Mouse (Mus musculus) megakaryocyte, embryonic 14.5 days (primary cell): Measurements from ENCODE around the gene Ifne. TPM values are rescaled to one million over a fixed set of nuclear protein-coding genes. Genes with fewer than 3 reads are reported as not detected.
"Not testable (repeated sequence)": the region's sequence is repeated elsewhere in the genome, so short reads cannot be mapped to it uniquely, and the experiment has no call there.

Experiments used
- H3K27me3 ChIP-seq: replicated peaks from 2 replicates; pipeline ENCODE3; 2012; ENCODE audit warnings: inconsistent platforms
- H3K36me3 ChIP-seq: replicated peaks from 2 replicates; pipeline ENCODE3; 2012; ENCODE audit warnings: low read length, inconsistent platforms, mixed read lengths
- H3K4me1 ChIP-seq: 2 replicates; pipeline ENCODE4 v1.6.1; 2012; ENCODE audit warnings: inconsistent platforms
- H3K4me3 ChIP-seq: replicated peaks from 2 replicates; pipeline ENCODE3; 2012; ENCODE audit warnings: moderate library complexity, mild to moderate bottlenecking, inconsistent platforms
- H3K9me3 ChIP-seq: 2 replicates; pipeline ENCODE4 v1.6.1; 2012; ENCODE audit warnings: inconsistent platforms
- FLI1 ChIP-seq: IDR thresholded peaks from 2 replicates; pipeline ENCODE4 v1.6.1; 2012; ENCODE audit warnings: low read length, inconsistent platforms, mixed read lengths
- GATA1 ChIP-seq: IDR thresholded peaks from 3 replicates; pipeline ENCODE4 v1.6.1; 2012; ENCODE audit warnings: mixed read lengths, low read length, inconsistent platforms, borderline replicate concordance
- polyA plus RNA-seq: library from polyadenylated mRNA; stranded (reverse); fragments of >175 nt; gene quantifications from 2 replicates; pipeline ENCODE4 v1.2.3, GENCODE M21; 2012; ENCODE audit warnings: low replicate concordance; ENCODE audit not compliant: insufficient read depth

The Ifne gene
- polyA plus RNA-seq, 1 experiment: not detected

DNA sequence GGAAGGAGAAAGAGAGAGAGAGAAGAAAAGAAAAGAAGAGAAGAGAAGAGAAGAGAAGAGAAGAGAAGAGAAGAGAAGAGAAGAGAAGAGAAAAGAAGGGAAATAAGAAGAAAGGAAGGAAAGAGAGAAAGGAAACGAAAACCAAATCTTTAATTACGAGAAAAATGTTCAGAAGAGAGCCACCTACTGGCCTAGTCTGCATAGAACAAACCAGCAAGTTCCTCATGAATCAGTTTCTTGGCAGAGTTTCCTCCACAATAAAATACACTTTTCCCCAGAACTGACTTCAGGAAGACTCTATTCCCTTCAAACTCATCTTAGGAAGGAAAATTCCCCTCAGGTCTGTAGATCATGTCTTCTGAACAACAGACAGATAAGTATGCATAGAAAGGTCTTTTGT, 34.7 kb downstream of the Ifne start:
- Histone ChIP-seq H3K27me3 (peaks cover 8% of the 10 kb centered on the region), H3K36me3 (no peaks in the 10 kb centered on the region), H3K9me3 (no peaks in the 10 kb centered on the region), H3K4me3 (no peak overlapping the region), H3K4me1 (peaks cover 4% of the 10 kb centered on the region; the same call in 1 of the 2 replicates)
- no peak for TF ChIP-seq FLI1
- TF ChIP-seq GATA1: no peak

DNA sequence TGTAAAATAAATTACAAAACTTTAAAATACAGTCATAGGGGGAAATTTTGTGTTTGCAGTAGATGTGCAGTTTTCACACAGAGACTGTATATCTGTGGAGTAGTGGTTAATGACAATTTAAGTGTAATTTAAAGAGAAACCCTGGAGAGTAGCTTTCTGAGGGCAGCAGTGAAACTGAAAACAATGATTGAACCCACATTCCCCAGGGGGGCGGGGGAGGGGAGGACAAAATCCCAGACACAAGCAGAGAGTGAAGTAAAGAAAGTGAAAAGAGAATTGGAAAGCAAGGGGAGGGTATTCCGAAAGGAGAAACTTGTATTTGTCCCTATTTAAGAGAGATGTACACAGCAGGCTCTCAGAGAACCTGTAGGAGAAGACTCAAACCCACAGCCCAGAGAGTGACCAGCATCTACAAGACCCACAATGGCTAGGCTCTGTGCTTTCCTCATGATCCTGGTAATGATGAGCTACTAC, 38.5 kb downstream of the Ifne start, which contains the start of gene Ifna4:
TSS of gene Ifna4 (plus strand) at position 424 of the 474 bp plus-strand sequence.
- TF ChIP-seq FLI1: no peak
- no peak for TF ChIP-seq GATA1
- Histone ChIP-seq H3K4me3 (no peak within 1 kb of the TSS), H3K27me3 (peaks cover 5% of the 10 kb centered on the region), H3K36me3 (no peaks in the 10 kb centered on the region), H3K4me1 (peaks cover 4% of the 10 kb centered on the region; the same call in 1 of the 2 replicates), H3K9me3 (no peaks in the 10 kb centered on the region)

DNA sequence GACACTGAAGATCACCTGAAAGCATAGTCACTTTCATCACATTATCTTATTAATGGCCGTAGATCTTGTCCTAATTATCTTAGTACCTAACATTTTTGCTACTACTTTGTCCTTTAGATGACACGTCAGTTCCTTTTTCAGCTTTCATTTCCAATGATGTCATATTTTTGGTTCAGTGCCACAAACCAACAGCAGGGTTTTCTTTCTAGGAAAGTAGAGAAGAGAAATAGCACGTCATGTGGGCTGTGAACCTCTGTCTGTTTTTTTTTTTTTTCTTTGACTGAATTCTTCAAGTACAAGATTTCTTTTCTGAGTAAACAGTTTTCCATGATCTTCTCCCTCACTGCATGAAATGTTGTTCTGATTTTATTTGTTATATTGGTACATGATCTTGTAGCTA, 39.9 kb downstream of the Ifne start:
- H3K4me3 ChIP-seq: no peak overlapping the region
- H3K9me3 ChIP-seq: no peaks in the 10 kb centered on the region
- no peak for TF ChIP-seq GATA1
- TF ChIP-seq FLI1: no peak
- no peaks in the 10 kb centered on the region for H3K36me3 ChIP-seq
- H3K27me3 ChIP-seq: peaks cover 7% of the 10 kb centered on the region
- H3K4me1 ChIP-seq: peaks cover 4% of the 10 kb centered on the region; the same call in 1 of the 2 replicates

DNA sequence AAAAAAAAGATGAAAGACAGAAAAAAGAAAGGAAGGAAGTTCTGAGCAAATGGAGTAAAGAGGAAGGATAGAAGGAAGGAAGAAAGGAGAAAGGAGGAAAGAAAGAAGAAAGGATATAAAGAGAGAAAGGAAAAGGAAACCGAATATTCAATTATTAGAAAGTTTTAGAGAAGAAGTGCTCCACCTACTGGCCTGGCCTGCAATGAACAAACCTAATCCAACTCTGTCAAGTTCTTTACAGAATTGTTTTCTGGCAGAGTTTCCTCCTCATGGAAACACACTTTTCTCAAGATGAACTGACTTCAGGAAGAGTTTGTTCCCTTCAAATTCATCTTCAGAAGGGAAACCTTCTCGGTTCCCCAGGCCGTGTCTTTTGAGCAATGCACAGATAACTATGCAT, 41.2 kb downstream of the Ifne start:
- TF ChIP-seq FLI1 (no peak), GATA1 (no peak)

DNA sequence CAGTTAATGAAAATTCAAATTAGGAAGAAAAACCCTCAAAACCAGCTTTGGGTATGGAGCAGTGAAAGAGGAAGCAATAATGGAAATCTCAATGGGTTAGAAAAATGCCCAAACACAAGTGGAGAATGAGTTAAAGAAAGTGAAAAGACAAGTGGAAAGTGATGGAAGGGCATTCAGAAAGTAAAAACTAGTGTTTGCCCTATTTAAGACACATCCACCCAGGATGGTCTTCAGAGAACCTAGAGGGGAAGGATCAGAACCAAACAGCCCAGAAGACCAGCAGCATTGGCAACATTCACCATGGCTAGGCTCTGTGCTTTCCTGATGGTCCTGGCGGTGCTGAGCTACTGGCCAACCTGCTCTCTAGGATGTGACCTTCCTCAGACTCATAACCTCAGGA, 44.8 kb downstream of the Ifne start, which contains the start of gene Ifna5:
TSS of gene Ifna5 (plus strand) at position 301 of the 400 bp plus-strand sequence.
- H3K4me3 ChIP-seq, H3K36me3 ChIP-seq, H3K4me1 ChIP-seq, H3K27me3 ChIP-seq, H3K9me3 ChIP-seq: not testable (repeated sequence)

More for the DNA sequence above, 41.2 kb downstream of the Ifne start:
- H3K27me3 ChIP-seq: peaks cover 7% of the 10 kb centered on the region
- no peaks in the 10 kb centered on the region for H3K9me3 ChIP-seq
- peaks cover 4% of the 10 kb centered on the region; the same call in 1 of the 2 replicates for H3K4me1 ChIP-seq
- no peak overlapping the region for H3K4me3 ChIP-seq
- no peaks in the 10 kb centered on the region for H3K36me3 ChIP-seq

DNA sequence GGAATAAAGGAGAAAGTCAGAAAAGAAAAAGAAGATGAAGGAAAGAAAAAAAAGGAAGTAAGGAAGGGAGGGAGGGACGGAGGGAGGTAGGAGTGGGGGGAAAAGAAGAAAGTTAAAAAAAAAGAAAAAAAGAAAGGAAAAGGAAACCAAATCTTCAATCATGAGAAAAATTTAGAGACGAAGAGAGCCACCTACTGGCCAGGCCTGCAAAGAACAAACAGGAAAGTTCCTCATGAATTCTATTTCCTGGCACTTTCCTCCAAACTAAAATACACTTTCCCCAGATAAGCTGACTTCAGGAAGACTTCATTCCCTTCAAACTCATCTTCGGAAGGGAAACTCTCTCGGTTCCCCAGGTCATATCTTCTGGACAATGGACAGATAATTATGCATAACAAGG, 49.5 kb downstream of the Ifne start:
- no peak for TF ChIP-seq GATA1
- no peak for TF ChIP-seq FLI1
- Histone ChIP-seq H3K27me3 (no peaks in the 10 kb centered on the region), H3K9me3 (no peaks in the 10 kb centered on the region), H3K4me3 (no peak overlapping the region), H3K36me3 (no peaks in the 10 kb centered on the region), H3K4me1 (peaks cover 11% of the 10 kb centered on the region)

Other genes starting within 250 kb of the Ifne start
- not detected in 2 replicates for gene C87499, start 245.8 kb downstream of the Ifne start, polyA plus RNA-seq
- gene Ifna13, start 235.7 kb downstream of the Ifne start, polyA plus RNA-seq: not detected in 2 replicates
- not detected in 2 replicates for gene Ifna16, start 203.3 kb downstream of the Ifne start, polyA plus RNA-seq
- not detected in 2 replicates for gene Ifna2, start 196.3 kb downstream of the Ifne start, polyA plus RNA-seq
- gene Ifnab, start 188.8 kb downstream of the Ifne start, polyA plus RNA-seq: not detected in 2 replicates
- 0.27 TPM in 1 of 2 replicates, not detected in the other for gene Gm26566, start 158.4 kb downstream of the Ifne start, polyA plus RNA-seq
- gene Klhl9, start 157.7 kb downstream of the Ifne start, polyA plus RNA-seq: 1.4 and 2.6 TPM in 2 replicates
- gene Gm13271, start 125.3 kb downstream of the Ifne start, polyA plus RNA-seq: not detected in 2 replicates
- gene Gm13283, start 120.1 kb downstream of the Ifne start, polyA plus RNA-seq: not detected in 2 replicates
- gene Gm13290, start 106.4 kb downstream of the Ifne start, polyA plus RNA-seq: not detected in 2 replicates
- not detected in 2 replicates for gene Gm13289, start 103.3 kb downstream of the Ifne start, polyA plus RNA-seq
- not detected in 2 replicates for gene Gm13272, start 100.4 kb downstream of the Ifne start, polyA plus RNA-seq
- not detected in 2 replicates for gene Ifnz, start 98.1 kb downstream of the Ifne start, polyA plus RNA-seq
- not detected in 2 replicates for gene Gm13276, start 94.5 kb downstream of the Ifne start, polyA plus RNA-seq
- not detected in 2 replicates for gene Gm13277, start 91.6 kb downstream of the Ifne start, polyA plus RNA-seq
- not detected in 2 replicates for gene Gm13278, start 88.7 kb downstream of the Ifne start, polyA plus RNA-seq
- 0.64 TPM in 1 of 2 replicates, not detected in the other for gene Gm13275, start 85.7 kb downstream of the Ifne start, polyA plus RNA-seq
- gene Gm13279, start 82.8 kb downstream of the Ifne start, polyA plus RNA-seq: not detected in 2 replicates
- not detected in 2 replicates for gene Gm13285, start 80.5 kb downstream of the Ifne start, polyA plus RNA-seq
- 0.64 TPM in 1 of 2 replicates, not detected in the other for gene Gm13287, start 76.9 kb downstream of the Ifne start, polyA plus RNA-seq
- gene Gm13288, start 74.7 kb downstream of the Ifne start, polyA plus RNA-seq: not detected in 2 replicates
- not detected in 2 replicates for gene Ifna7, start 64.0 kb downstream of the Ifne start, polyA plus RNA-seq
- not detected in 2 replicates for gene Ifna11, start 60.2 kb downstream of the Ifne start, polyA plus RNA-seq
- not detected in 2 replicates for gene Ifna6, start 52.8 kb downstream of the Ifne start, polyA plus RNA-seq
- gene Ifna5, start 44.7 kb downstream of the Ifne start, polyA plus RNA-seq: not detected in 2 replicates
- not detected in 2 replicates for gene Ifna4, start 38.3 kb downstream of the Ifne start, polyA plus RNA-seq
- not detected in 2 replicates for gene Ifna1, start 30.1 kb downstream of the Ifne start, polyA plus RNA-seq